Mouse (Mus musculus) stomach, postnatal 0 days (tissue): ENCODE results near the gene Alg12.
A peak's percentile ranks its signal among the peaks of the same experiment; 100 is the strongest.

Source experiments
- CTCF ChIP-seq: IDR thresholded peaks from 2 replicates; pipeline ENCODE4 v1.5.1; 2016; ENCODE audit warnings: antibody characterized with exemption, low read depth, mild to moderate bottlenecking, moderate library complexity
- EP300 ChIP-seq: optimal IDR thresholded peaks from 2 replicates; pipeline ENCODE3; 2016; ENCODE audit warnings: antibody characterized with exemption

- TF ChIP-seq CTCF: peak; percentile 17; the same call in 1 of the 2 replicates
- TF ChIP-seq EP300: no peak
These were observed 22.6 kb upstream of the Alg12 start for GRCm38 (mm10) chr15:88841580-88842299.
